Mouse (Mus musculus) MEL (cell line): ENCODE measurements around the gene Efs. TPM values are rescaled to one million over a fixed set of nuclear protein-coding genes. Genes with fewer than 3 reads are reported as not detected.

Experiments used
- DNase-seq: peaks from one replicate; pipeline ENCODE4 v3.0.0; 2011; ENCODE audit warnings: low read depth, low spot score
- H3K27ac ChIP-seq: 2 replicates; pipeline ENCODE4 v1.5.1; 2012; ENCODE audit warnings: low read depth, mild to moderate bottlenecking, control low read depth, low read length, moderate library complexity; ENCODE audit not compliant: control insufficient read depth
- H3K27me3 ChIP-seq, 2 experiments: fragments of 150-350 bp in 1 of 2; sonication (generic) in 1 of 2; 2 replicates each; pipeline ENCODE4 v1.6.1; 2012; ENCODE audit warnings: low read length in 2 of 2, mild to moderate bottlenecking in 2 of 2, improper control_type of control experiment in 1 of 2, moderate library complexity in 1 of 2; ENCODE audit not compliant: insufficient read depth in 2 of 2, control insufficient read depth in 1 of 2
- H3K36me3 ChIP-seq, 2 experiments: 2 replicates each; pipeline ENCODE4 v1.6.1; 2012 to 2014; ENCODE audit warnings: low read length in 2 of 2, improper control_type of control experiment in 1 of 2, inconsistent platforms in 1 of 2, mild to moderate bottlenecking in 1 of 2; ENCODE audit not compliant: insufficient read depth in 2 of 2, control insufficient read depth in 1 of 2
- H3K4me1 ChIP-seq, 2 experiments: fragments of 150-350 bp in 1 of 2; sonication (generic) in 1 of 2; 2 replicates each; pipeline ENCODE4 v1.6.1; 2012; ENCODE audit warnings: low read length in 2 of 2, improper control_type of control experiment in 1 of 2, mild to moderate bottlenecking in 1 of 2; ENCODE audit not compliant: insufficient read depth in 2 of 2, control insufficient read depth in 1 of 2
- H3K4me3 ChIP-seq, 2 experiments: fragments of 150-350 bp in 1 of 2; sonication (generic) in 1 of 2; 2 replicates each; pipeline ENCODE4 v1.5.1; 2012; ENCODE audit warnings: low read depth in 2 of 2, low read length in 2 of 2, mild to moderate bottlenecking in 2 of 2, moderate library complexity in 2 of 2, control low read depth in 1 of 2, improper control_type of control experiment in 1 of 2; ENCODE audit not compliant: control insufficient read depth in 1 of 2, insufficient read depth in 1 of 2
- H3K79me2 ChIP-seq: 2 replicates; pipeline ENCODE4 v1.6.1; 2012; ENCODE audit warnings: mild to moderate bottlenecking, low read length, moderate library complexity; ENCODE audit not compliant: control insufficient read depth, poor library complexity, insufficient read depth
- H3K9ac ChIP-seq: 2 replicates; pipeline ENCODE4 v1.6.1; 2012; ENCODE audit warnings: low read depth, mild to moderate bottlenecking, control low read depth, low read length, moderate library complexity; ENCODE audit not compliant: control insufficient read depth, poor library complexity, severe bottlenecking
- H3K9me3 ChIP-seq: fragments of 150-350 bp; sonication (generic); replicated peaks from 2 replicates; pipeline ENCODE4 v1.6.1; 2012; ENCODE audit warnings: mild to moderate bottlenecking, low read length, improper control_type of control experiment, moderate library complexity; ENCODE audit not compliant: insufficient read depth
- ELF1 ChIP-seq: IDR thresholded peaks from 2 replicates; pipeline ENCODE4 v1.6.1; 2014; ENCODE audit warnings: low read depth, mild to moderate bottlenecking, inconsistent platforms, low read length, improper control_type of control experiment, moderate library complexity
- EP300 ChIP-seq, 2 experiments: IDR thresholded peaks; 2 replicates each; pipeline ENCODE4 v1.6.1; 2011; ENCODE audit warnings: improper control_type of control experiment in 2 of 2, low read length in 2 of 2, low read depth in 1 of 2, mild to moderate bottlenecking in 1 of 2
- ETS1 ChIP-seq: IDR thresholded peaks from 2 replicates; pipeline ENCODE4 v1.6.1; 2012; ENCODE audit warnings: low read depth, mild to moderate bottlenecking, inconsistent platforms, low read length, improper control_type of control experiment, moderate library complexity
- GABPA ChIP-seq: IDR thresholded peaks from 2 replicates; pipeline ENCODE4 v1.6.1; 2012; ENCODE audit warnings: low read depth, mild to moderate bottlenecking, inconsistent platforms, low read length, improper control_type of control experiment, moderate library complexity
- HCFC1 ChIP-seq: IDR thresholded peaks from 2 replicates; pipeline ENCODE4 v1.6.1; 2012; ENCODE audit warnings: low read depth, mild to moderate bottlenecking, inconsistent platforms, low read length, improper control_type of control experiment, moderate library complexity
- JUND ChIP-seq: IDR thresholded peaks from 2 replicates; pipeline ENCODE4 v1.6.1; 2011; ENCODE audit warnings: low read depth, mild to moderate bottlenecking, improper control_type of control experiment, low read length
- KAT2A ChIP-seq: conservative IDR thresholded peaks from 2 replicates; pipeline ENCODE4 v1.6.1; 2012; ENCODE audit warnings: low read depth, low read length, improper control_type of control experiment, inconsistent platforms
- MAFK ChIP-seq: IDR thresholded peaks from 2 replicates; pipeline ENCODE4 v1.6.1; 2011; ENCODE audit warnings: low read depth, mild to moderate bottlenecking, low read length, improper control_type of control experiment, borderline replicate concordance
- MYB ChIP-seq: IDR thresholded peaks from 2 replicates; pipeline ENCODE4 v1.6.1; 2011; ENCODE audit warnings: mild to moderate bottlenecking, low read depth, low read length, improper control_type of control experiment
- MYC ChIP-seq: IDR thresholded peaks from 2 replicates; pipeline ENCODE4 v1.6.1; 2011; ENCODE audit warnings: low read depth, mild to moderate bottlenecking, low read length, improper control_type of control experiment, moderate library complexity
- NELFE ChIP-seq: IDR thresholded peaks from 2 replicates; pipeline ENCODE4 v1.6.1; 2011; ENCODE audit warnings: low read depth, low read length, improper control_type of control experiment
- NRF1 ChIP-seq: IDR thresholded peaks from 2 replicates; pipeline ENCODE4 v1.6.1; 2014; ENCODE audit warnings: low read depth, mild to moderate bottlenecking, inconsistent platforms, low read length, improper control_type of control experiment, moderate library complexity; ENCODE audit not compliant: poor library complexity, insufficient read depth, severe bottlenecking
- POLR2AphosphoS2 ChIP-seq: IDR thresholded peaks from 2 replicates; pipeline ENCODE4 v1.6.1; 2011; ENCODE audit warnings: low read length, improper control_type of control experiment
- POLR2AphosphoS5 ChIP-seq: IDR thresholded peaks from 2 replicates; pipeline ENCODE4 v1.6.1; 2012; ENCODE audit warnings: low read depth, borderline replicate concordance, mild to moderate bottlenecking, inconsistent platforms, low read length, moderate library complexity, mixed read lengths
- RAD21 ChIP-seq: IDR thresholded peaks from 2 replicates; pipeline ENCODE4 v1.6.1; 2011; ENCODE audit warnings: mild to moderate bottlenecking, low read depth, low read length, improper control_type of control experiment
- SMC3 ChIP-seq: IDR thresholded peaks from 2 replicates; pipeline ENCODE4 v1.6.1; 2011; ENCODE audit warnings: low read depth, low read length, improper control_type of control experiment
- TAL1 ChIP-seq: IDR thresholded peaks from 2 replicates; pipeline ENCODE4 v1.6.1; 2012; ENCODE audit warnings: mild to moderate bottlenecking, inconsistent platforms, low read length, moderate library complexity, mixed read lengths
- TBP ChIP-seq: IDR thresholded peaks from 2 replicates; pipeline ENCODE4 v1.8.0; 2011; ENCODE audit warnings: low read depth, low read length, improper control_type of control experiment
- TCF12 ChIP-seq: IDR thresholded peaks from 2 replicates; pipeline ENCODE4 v1.6.1; 2014; ENCODE audit warnings: low read depth, mild to moderate bottlenecking, inconsistent platforms, low read length, improper control_type of control experiment, moderate library complexity
- USF1 ChIP-seq: IDR thresholded peaks from 2 replicates; pipeline ENCODE4 v1.6.1; 2014; ENCODE audit warnings: low read depth, mild to moderate bottlenecking, inconsistent platforms, low read length, improper control_type of control experiment, moderate library complexity
- USF2 ChIP-seq, 2 experiments: IDR thresholded peaks; 2 replicates each; pipeline ENCODE4 v1.6.1; 2011 to 2012; ENCODE audit warnings: improper control_type of control experiment in 2 of 2, low read length in 2 of 2, borderline replicate concordance in 1 of 2, inconsistent platforms in 1 of 2, low read depth in 1 of 2, mild to moderate bottlenecking in 1 of 2; ENCODE audit not compliant: insufficient read depth in 1 of 2
- ZC3H11A ChIP-seq: IDR thresholded peaks from 2 replicates; pipeline ENCODE4 v1.6.1; 2012; ENCODE audit warnings: low read depth, mild to moderate bottlenecking, inconsistent platforms, low read length, improper control_type of control experiment
- ZKSCAN1 ChIP-seq: IDR thresholded peaks from 2 replicates; pipeline ENCODE4 v1.6.1; 2012; ENCODE audit warnings: low read depth, mild to moderate bottlenecking, inconsistent platforms, low read length, improper control_type of control experiment, moderate library complexity
- ZMIZ1 ChIP-seq: IDR thresholded peaks from 2 replicates; pipeline ENCODE4 v1.6.1; 2012; ENCODE audit warnings: low read depth, mild to moderate bottlenecking, inconsistent platforms, low read length, improper control_type of control experiment, moderate library complexity
- ZNF384 ChIP-seq: IDR thresholded peaks from 2 replicates; pipeline ENCODE4 v1.6.1; 2012; ENCODE audit warnings: low read depth, mild to moderate bottlenecking, inconsistent platforms, low read length, improper control_type of control experiment
- polyA plus RNA-seq, 2 experiments: library from polyadenylated mRNA; stranded (reverse) in 1 of 2; unstranded in 1 of 2; fragments of >175 nt in 1 of 2; fragments of >200 nt in 1 of 2; gene quantifications; 2 replicates each; pipeline versions ENCODE4 v1.2.1 to v1.2.4; 2012; ENCODE audit warnings: low replicate concordance in 2 of 2, low read depth in 1 of 2; ENCODE audit not compliant: insufficient read length in 2 of 2, insufficient read depth in 1 of 2, missing spikeins in 1 of 2
- total RNA-seq: library from RNA; depleted of rRNA; stranded (reverse); fragments of 300-350 nt; gene quantifications from 2 replicates; pipeline ENCODE4 v1.2.3, GENCODE M21; 2012

The Efs gene
- total and polyA plus RNA-seq, 3 experiments = not detected

- TF ChIP-seq SMC3 (no peak), NRF1 (peak; percentile 32; the same call in 1 of the 2 replicates)
Measured at GRCm38 (mm10) chr14:54893651-54894181, 32.2 kb downstream of the Efs start (continued).

- peaks cover 4 to 6% of the 10 kb centered on the region in 2 experiments; a peak in 3 of 4 replicates for H3K4me1 ChIP-seq
- H3K36me3 ChIP-seq = peaks cover 12 to 14% of the 10 kb centered on the region in 2 experiments
- no peaks in the 10 kb centered on the region for H3K9me3 ChIP-seq
- no peak for TF ChIP-seq TBP
- no peak for TF ChIP-seq USF1
- TF ChIP-seq ZNF384 = no peak
- no peak for TF ChIP-seq ZKSCAN1
- no peak for TF ChIP-seq ETS1
- no peak for TF ChIP-seq MYC
- TF ChIP-seq HCFC1 = no peak
- TF ChIP-seq POLR2AphosphoS2 = no peak
- TF ChIP-seq JUND = no peak
- no peak for TF ChIP-seq MAFK
- TF ChIP-seq GABPA = no peak
- TF ChIP-seq ELF1 = no peak
- TF ChIP-seq, all 39 proteins: peak for 0
- DNase-seq = no peak
- peak within 1 kb of the TSS; percentile 82 for H3K9ac ChIP-seq
- H3K27me3 ChIP-seq = no peaks in the 10 kb centered on the region
- H3K79me2 ChIP-seq = peaks cover 19% of the 10 kb centered on the region
- H3K27ac ChIP-seq = peak within 1 kb of the TSS; percentile 77
- H3K4me3 ChIP-seq = peak within 1 kb of the TSS; percentile 53 to 91
Measured at GRCm38 (mm10) chr14:54892200-54892599, 33.7 kb downstream of the Efs start, which contains the start of gene Pabpn1. Pabpn1 (plus strand) TSS chr14:54892500.

DNA sequence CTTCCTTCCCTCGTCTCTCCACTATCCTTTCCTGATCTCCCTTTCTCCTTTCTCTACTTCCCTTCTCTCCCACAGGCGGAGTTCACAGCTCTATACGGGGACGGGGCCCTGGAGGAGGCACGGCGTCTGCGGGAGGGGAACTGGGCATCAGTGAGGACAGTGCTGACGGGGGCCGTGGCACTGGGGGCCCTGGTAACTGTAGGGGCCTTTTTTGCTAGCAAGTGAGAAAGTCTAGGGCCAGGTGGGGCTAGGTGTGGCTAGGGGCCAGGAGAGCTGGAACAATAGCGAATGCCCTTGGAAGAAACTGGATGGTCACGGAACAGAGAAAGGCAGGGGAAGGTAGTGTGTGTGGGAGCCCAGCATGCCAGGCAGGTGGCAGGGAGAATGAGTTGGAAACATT, 40.6 kb downstream of the Efs start:
- TF ChIP-seq ETS1 = no peak
- TF ChIP-seq POLR2AphosphoS5 = no peak
- no peak for TF ChIP-seq EP300 (IDR thresholded peaks at IDR 0.05; ENCODE audit: low read depth in 1 of 2, low read length in 2 of 2)
- TF ChIP-seq NELFE = no peak
- no peak for TF ChIP-seq ZMIZ1
- TF ChIP-seq HCFC1 = no peak
- no peak for TF ChIP-seq ZC3H11A
- TF ChIP-seq ZNF384 = no peak
- no peak for TF ChIP-seq ELF1
- no peak for TF ChIP-seq TCF12
- no peak for TF ChIP-seq SMC3
- no peak for TF ChIP-seq TAL1
- no peak for TF ChIP-seq KAT2A
- no peak for TF ChIP-seq GABPA
- TF ChIP-seq USF2 (IDR thresholded peaks at IDR 0.05; ENCODE audit: borderline replicate concordance in 1 of 2, insufficient read depth in 1 of 2, low read depth in 1 of 2, low read length in 2 of 2) = no peak
- TF ChIP-seq ZKSCAN1 = no peak
- TF ChIP-seq MYB = no peak
- no peak for TF ChIP-seq RAD21
- no peaks in the 10 kb centered on the region for H3K9me3 ChIP-seq
- H3K9ac ChIP-seq = no peak overlapping the region
- no peaks in the 10 kb centered on the region for H3K36me3 ChIP-seq
- no peaks in the 10 kb centered on the region for H3K27me3 ChIP-seq
- no peak overlapping the region for H3K27ac ChIP-seq
- peaks cover 3 to 6% of the 10 kb centered on the region in 2 experiments; a peak in 3 of 4 replicates for H3K4me1 ChIP-seq
- H3K4me3 ChIP-seq = no peak overlapping the region
- no peak for DNase-seq
- peaks cover 6% of the 10 kb centered on the region for H3K79me2 ChIP-seq
